Mouse (Mus musculus) liver, adult 2 months (tissue): ENCODE measurements around the gene 2210011C24Rik.

Experiments
- CTCF ChIP-seq: fragments of 200-500 bp; IDR thresholded peaks from 2 replicates; pipeline ENCODE4 v1.5.1; 2011; ENCODE audit warnings: low read depth, low read length, control low read depth
- POLR2A ChIP-seq: fragments of 200-500 bp; IDR thresholded peaks from 2 replicates; pipeline ENCODE4 v1.6.1; 2011; ENCODE audit warnings: low read length, control low read depth; ENCODE audit not compliant: insufficient read depth; ENCODE audit errors: extremely low read depth

DNA sequence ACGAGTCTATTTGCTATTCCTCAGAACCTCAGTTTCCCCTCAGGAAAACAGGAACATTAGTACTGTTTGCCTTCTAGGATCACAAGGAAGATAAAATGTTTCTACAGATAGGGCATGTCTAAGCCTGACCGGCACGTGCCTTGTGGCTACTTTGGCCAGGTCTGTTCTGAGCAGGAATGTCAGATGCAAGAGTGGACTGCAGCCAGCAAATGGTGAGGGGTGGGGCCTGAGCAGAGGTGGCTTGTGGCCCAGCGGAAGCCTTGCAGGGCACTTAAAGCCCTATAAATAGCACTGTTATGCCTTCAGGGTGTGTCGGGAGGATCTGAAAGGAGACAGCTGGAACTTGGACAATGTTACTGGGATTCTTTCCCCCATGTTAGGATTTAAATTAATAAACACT is 11.1 kb upstream of the 2210011C24Rik start:
- TF ChIP-seq CTCF, result no peak
- TF ChIP-seq POLR2A, result no peak
